Mouse (Mus musculus): ENCODE data around the gene Schip1. TPM values are rescaled to one million over a fixed set of nuclear protein-coding genes. Genes with fewer than 3 reads are reported as not detected.

Gene Schip1
- polyA plus RNA-seq, 1 experiment, result 8.0 TPM

DNA sequence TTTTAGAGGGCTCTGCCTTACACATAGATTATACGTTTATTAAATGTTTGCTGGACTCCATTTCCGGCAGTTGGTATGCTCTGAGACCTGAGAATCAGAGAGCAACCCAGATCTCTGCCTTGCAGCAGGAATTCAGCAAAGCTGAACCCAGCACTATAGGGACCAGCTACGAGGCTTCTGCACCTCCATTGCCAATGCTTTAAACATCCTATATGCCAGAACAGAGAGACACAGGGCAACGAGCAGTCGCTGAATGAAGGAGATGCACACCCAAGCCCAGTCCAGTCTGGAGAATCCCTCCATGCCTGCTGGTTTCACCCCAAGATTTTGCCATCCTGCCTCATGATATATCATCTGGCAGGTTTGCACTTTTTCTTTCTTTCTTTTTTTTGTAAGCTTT lies 512.3 kb downstream of the Schip1 start:
- Histone ChIP-seq H3K4me1 (ENCODE audit: control insufficient read depth, insufficient read depth, low read length) (no peaks in the 10 kb centered on the region), H3K4me3 (replicated peaks; ENCODE audit: control insufficient read depth, low read depth, low read length) (no peak overlapping the region), H3K27ac (ENCODE audit: control insufficient read depth, insufficient read depth, low read depth, low read length, poor library complexity) (no peak overlapping the region)
- 87% methylated on average over 5 of the region's 5 CpGs for WGBS
- TF ChIP-seq CTCF (IDR thresholded peaks at IDR 0.05; ENCODE audit: control insufficient read depth, insufficient read depth, low read length) (no peak), POLR2A (IDR thresholded peaks at IDR 0.05; ENCODE audit: borderline replicate concordance, control insufficient read depth, low read depth, low read length) (no peak)

GRCm38 (mm10) chr3:68581591-68581990 lies 517.0 kb downstream of the Schip1 start:
- Histone ChIP-seq H3K27ac (ENCODE audit: control insufficient read depth, insufficient read depth, low read depth, low read length, poor library complexity) (no peak overlapping the region), H3K4me3 (replicated peaks; ENCODE audit: control insufficient read depth, low read depth, low read length) (no peak overlapping the region), H3K4me1 (ENCODE audit: control insufficient read depth, insufficient read depth, low read length) (no peaks in the 10 kb centered on the region)
- 81% methylated on average over 13 of the region's 13 CpGs for WGBS
- TF ChIP-seq CTCF (IDR thresholded peaks at IDR 0.05; ENCODE audit: control insufficient read depth, insufficient read depth, low read length) (no peak), POLR2A (IDR thresholded peaks at IDR 0.05; ENCODE audit: borderline replicate concordance, control insufficient read depth, low read depth, low read length) (no peak)

- 84% methylated on average over 12 of the region's 12 CpGs for WGBS
- H3K4me3 ChIP-seq (replicated peaks; ENCODE audit: control insufficient read depth, low read depth, low read length), result no peak overlapping the region
- H3K27ac ChIP-seq (ENCODE audit: control insufficient read depth, insufficient read depth, low read depth, low read length, poor library complexity), result no peak overlapping the region
- TF ChIP-seq CTCF (IDR thresholded peaks at IDR 0.05; ENCODE audit: control insufficient read depth, insufficient read depth, low read length) (no peak), POLR2A (IDR thresholded peaks at IDR 0.05; ENCODE audit: borderline replicate concordance, control insufficient read depth, low read depth, low read length) (no peak)
- no peaks in the 10 kb centered on the region for H3K4me1 ChIP-seq (ENCODE audit: control insufficient read depth, insufficient read depth, low read length)
Measured at GRCm38 (mm10) chr3:68582103-68582740, 517.6 kb downstream of the Schip1 start.

DNA sequence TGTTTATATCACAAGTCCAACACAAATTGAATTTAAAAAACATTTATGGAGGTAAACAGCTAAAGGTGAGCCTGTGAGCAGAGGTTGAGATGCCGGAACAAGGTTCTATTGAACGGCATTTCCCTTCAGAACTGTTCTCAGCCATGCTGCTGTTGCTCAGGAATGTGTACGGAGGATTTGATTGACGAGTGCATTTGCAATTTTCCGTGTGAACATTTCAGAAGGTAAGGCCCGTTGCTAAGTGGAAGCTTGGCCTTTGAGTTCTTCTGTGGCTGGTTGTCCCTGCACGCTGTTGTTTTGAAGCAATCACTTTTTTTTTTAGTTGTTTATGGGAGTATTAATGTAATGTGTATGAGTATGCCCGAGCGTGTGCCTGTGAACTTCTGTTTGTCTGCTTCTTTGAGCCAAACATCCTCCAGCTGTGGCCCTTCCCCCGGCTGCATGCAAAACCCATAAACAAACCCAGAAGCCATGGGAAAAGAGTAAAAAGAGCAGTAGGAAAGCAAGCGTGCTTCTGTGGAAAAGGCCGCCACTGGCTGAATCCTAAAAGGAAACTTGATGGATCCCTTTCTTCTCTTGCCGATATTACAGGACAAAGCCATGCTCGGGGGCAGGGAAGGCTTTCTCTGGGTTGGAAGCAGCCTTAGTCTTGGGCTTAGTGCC lies 518.6 kb downstream of the Schip1 start:
- H3K27ac ChIP-seq (ENCODE audit: control insufficient read depth, insufficient read depth, low read depth, low read length, poor library complexity), result no peak overlapping the region
- no peak overlapping the region for H3K4me3 ChIP-seq (replicated peaks; ENCODE audit: control insufficient read depth, low read depth, low read length)
- H3K4me1 ChIP-seq (ENCODE audit: control insufficient read depth, insufficient read depth, low read length), result no peaks in the 10 kb centered on the region
- no peak for TF ChIP-seq POLR2A (IDR thresholded peaks at IDR 0.05; ENCODE audit: borderline replicate concordance, control insufficient read depth, low read depth, low read length)
- no peak for TF ChIP-seq CTCF (IDR thresholded peaks at IDR 0.05; ENCODE audit: control insufficient read depth, insufficient read depth, low read length)
- 73% methylated on average over 14 of the region's 14 CpGs for WGBS

DNA sequence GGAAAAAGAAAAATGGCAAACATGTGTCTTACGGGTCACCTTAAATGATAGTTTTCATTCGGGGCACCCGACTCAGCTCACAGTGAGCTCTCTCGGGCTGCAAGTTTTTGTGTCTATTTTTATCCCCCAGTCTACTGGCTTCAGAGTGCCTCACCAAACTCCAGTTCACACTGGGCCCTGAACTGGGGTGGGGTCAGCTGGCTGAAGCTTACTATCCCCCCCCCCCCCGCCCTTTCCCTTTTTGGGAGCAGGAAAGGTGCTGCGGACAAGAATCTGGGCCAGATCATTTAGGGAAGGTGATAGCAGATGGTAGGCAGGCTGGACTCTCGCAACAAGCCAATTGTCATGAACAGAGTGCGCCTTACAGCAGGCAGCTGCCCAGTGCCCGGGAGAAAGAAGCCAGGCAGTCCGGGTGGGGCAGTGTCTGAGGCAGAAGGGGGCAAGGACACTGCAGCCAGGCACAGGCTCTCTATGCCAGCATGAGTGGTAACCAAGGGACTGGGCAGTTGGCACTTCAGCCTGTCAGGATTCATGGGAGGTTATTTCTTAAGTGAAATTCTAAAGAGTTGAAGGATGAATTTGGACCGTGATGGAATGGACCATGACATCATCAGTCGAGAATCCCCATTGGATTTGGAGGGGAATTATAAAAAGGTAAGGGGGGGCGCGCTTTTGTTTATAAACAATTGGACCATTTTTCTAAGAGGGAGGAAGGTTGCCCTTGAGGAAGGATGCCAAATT lies 519.3 kb downstream of the Schip1 start:
- H3K27ac ChIP-seq (ENCODE audit: control insufficient read depth, insufficient read depth, low read depth, low read length, poor library complexity), result no peak overlapping the region
- no peak for TF ChIP-seq CTCF (IDR thresholded peaks at IDR 0.05; ENCODE audit: control insufficient read depth, insufficient read depth, low read length)
- TF ChIP-seq POLR2A (IDR thresholded peaks at IDR 0.05; ENCODE audit: borderline replicate concordance, control insufficient read depth, low read depth, low read length), result no peak
- H3K4me1 ChIP-seq (ENCODE audit: control insufficient read depth, insufficient read depth, low read length), result no peaks in the 10 kb centered on the region
- 82% methylated on average over 14 of the region's 14 CpGs for WGBS
- H3K4me3 ChIP-seq (replicated peaks; ENCODE audit: control insufficient read depth, low read depth, low read length), result no peak overlapping the region

DNA sequence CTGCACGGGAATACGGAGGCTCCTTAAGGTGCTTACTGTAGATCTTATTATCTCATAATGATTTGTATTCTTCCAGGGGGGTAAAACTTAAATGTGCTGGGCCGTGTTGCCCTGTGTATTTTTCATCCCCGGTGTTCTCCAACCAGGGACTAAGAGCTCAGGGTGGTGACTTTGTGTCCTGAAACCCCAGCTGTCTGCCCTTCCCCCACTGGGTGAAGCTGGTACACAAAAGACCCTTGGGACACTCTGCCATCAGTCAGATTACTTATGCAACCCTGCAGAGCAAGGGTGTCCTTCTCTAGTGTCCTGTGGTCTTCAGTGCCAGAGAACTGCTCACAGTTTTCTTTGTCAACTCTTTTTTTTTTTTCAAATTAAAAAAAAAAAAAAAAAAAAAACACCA lies 520.6 kb downstream of the Schip1 start:
- no peak overlapping the region for H3K4me3 ChIP-seq (replicated peaks; ENCODE audit: control insufficient read depth, low read depth, low read length)
- WGBS, result 88% methylated on average over 4 of the region's 4 CpGs
- no peaks in the 10 kb centered on the region for H3K4me1 ChIP-seq (ENCODE audit: control insufficient read depth, insufficient read depth, low read length)
- no peak overlapping the region for H3K27ac ChIP-seq (ENCODE audit: control insufficient read depth, insufficient read depth, low read depth, low read length, poor library complexity)
- TF ChIP-seq CTCF (IDR thresholded peaks at IDR 0.05; ENCODE audit: control insufficient read depth, insufficient read depth, low read length) (no peak), POLR2A (IDR thresholded peaks at IDR 0.05; ENCODE audit: borderline replicate concordance, control insufficient read depth, low read depth, low read length) (no peak)

DNA sequence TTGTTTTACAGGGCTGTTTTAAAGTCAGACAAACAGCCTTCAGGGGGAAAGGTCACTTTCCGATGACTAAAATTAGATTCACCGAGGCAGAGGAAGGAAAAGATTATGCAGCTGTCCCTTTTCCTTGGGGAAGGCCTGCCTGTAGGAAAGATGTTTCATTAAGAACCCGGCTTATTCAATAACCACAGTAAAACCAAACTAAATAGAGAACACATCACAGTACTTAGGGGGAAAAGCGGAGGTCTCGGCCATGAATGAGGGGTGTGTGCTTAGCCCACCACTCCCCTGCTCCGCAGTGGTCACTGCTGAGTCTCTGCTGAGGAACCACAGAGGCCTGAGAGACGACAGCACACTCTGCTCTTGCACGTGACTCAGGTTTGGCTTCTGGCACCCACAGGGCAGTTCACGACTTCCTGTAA lies 522.1 kb downstream of the Schip1 start:
- Histone ChIP-seq H3K4me3 (replicated peaks; ENCODE audit: control insufficient read depth, low read depth, low read length) (no peak overlapping the region), H3K27ac (ENCODE audit: control insufficient read depth, insufficient read depth, low read depth, low read length, poor library complexity) (no peak overlapping the region), H3K4me1 (ENCODE audit: control insufficient read depth, insufficient read depth, low read length) (no peaks in the 10 kb centered on the region)
- 60% methylated on average over 9 of the region's 9 CpGs for WGBS
- no peak for TF ChIP-seq CTCF (IDR thresholded peaks at IDR 0.05; ENCODE audit: control insufficient read depth, insufficient read depth, low read length)
- TF ChIP-seq POLR2A (IDR thresholded peaks at IDR 0.05; ENCODE audit: borderline replicate concordance, control insufficient read depth, low read depth, low read length), result no peak

- 84% methylated on average over 10 of the region's 10 CpGs for WGBS
- Histone ChIP-seq H3K4me3 (replicated peaks; ENCODE audit: control insufficient read depth, low read depth, low read length) (no peak overlapping the region), H3K4me1 (ENCODE audit: control insufficient read depth, insufficient read depth, low read length) (no peaks in the 10 kb centered on the region), H3K27ac (ENCODE audit: control insufficient read depth, insufficient read depth, low read depth, low read length, poor library complexity) (no peak overlapping the region)
- no peak for TF ChIP-seq POLR2A (IDR thresholded peaks at IDR 0.05; ENCODE audit: borderline replicate concordance, control insufficient read depth, low read depth, low read length)
- no peak for TF ChIP-seq CTCF (IDR thresholded peaks at IDR 0.05; ENCODE audit: control insufficient read depth, insufficient read depth, low read length)
Measured at GRCm38 (mm10) chr3:68587567-68588245, 523.1 kb downstream of the Schip1 start.

Measured in bone marrow, adult 2 months (tissue).